Mouse (Mus musculus) CH12.LX (cell line): ENCODE results near the gene Atmin. TPM values are rescaled to one million over a fixed set of nuclear protein-coding genes. Genes with fewer than 3 reads are reported as not detected.

ENCODE experiments used
- DNase-seq: peaks from one replicate; pipeline ENCODE4 v3.0.0-alpha.2; 2013; ENCODE audit errors: extremely low read depth
- H3K27ac ChIP-seq: 2 replicates; pipeline ENCODE4 v1.5.1; 2012; ENCODE audit warnings: low read depth, mild to moderate bottlenecking, control low read depth, moderate library complexity; ENCODE audit not compliant: insufficient read depth
- H3K27me3 ChIP-seq: replicated peaks from 2 replicates; pipeline ENCODE3; 2012; ENCODE audit warnings: inconsistent platforms
- H3K36me3 ChIP-seq, 2 experiments: replicated peaks in 1 of 2; 2 replicates each; pipeline versions ENCODE3 to v1.6.1; 2012; ENCODE audit warnings: inconsistent platforms in 1 of 2, low read length in 1 of 2, mild to moderate bottlenecking in 1 of 2, mixed read lengths in 1 of 2, moderate library complexity in 1 of 2; ENCODE audit not compliant: control insufficient read depth in 1 of 2, insufficient read depth in 1 of 2
- H3K4me1 ChIP-seq, 2 experiments: 2 replicates each; pipeline ENCODE4 v1.6.1; 2012; ENCODE audit warnings: inconsistent platforms in 1 of 2, moderate library complexity in 1 of 2; ENCODE audit not compliant: insufficient read depth in 2 of 2, control insufficient read depth in 1 of 2
- H3K4me2 ChIP-seq: 2 replicates; pipeline ENCODE4 v1.6.1; 2012; ENCODE audit warnings: low read depth, mild to moderate bottlenecking, control low read depth; ENCODE audit not compliant: poor library complexity, insufficient read depth, severe bottlenecking
- H3K4me3 ChIP-seq, 3 experiments: fragments of 150-350 bp in 1 of 3; sonication (generic) in 1 of 3; replicated peaks in 1 of 3; 2 replicates each; pipeline versions ENCODE3 to v1.5.1; 2011 to 2012; ENCODE audit warnings: low read depth in 2 of 3, low read length in 2 of 3, mild to moderate bottlenecking in 2 of 3, moderate library complexity in 2 of 3, control low read depth in 1 of 3, improper control_type of control experiment in 1 of 3, inconsistent platforms in 1 of 3, mixed read lengths in 1 of 3; ENCODE audit not compliant: poor library complexity in 1 of 3
- H3K79me2 ChIP-seq: replicated peaks from 2 replicates; pipeline ENCODE4 v1.6.1; 2012; ENCODE audit warnings: mild to moderate bottlenecking, moderate library complexity; ENCODE audit not compliant: control insufficient read depth, poor library complexity, insufficient read depth, severe bottlenecking; ENCODE audit errors: extremely low read depth
- H3K9ac ChIP-seq: 2 replicates; pipeline ENCODE4 v1.6.1; 2012; ENCODE audit warnings: low read depth, mild to moderate bottlenecking, control low read depth, moderate library complexity; ENCODE audit not compliant: insufficient read depth
- H3K9me3 ChIP-seq: replicated peaks from 2 replicates; pipeline ENCODE3; 2012; ENCODE audit warnings: low read length, inconsistent platforms, mixed read lengths
- BHLHE40 ChIP-seq: IDR thresholded peaks from 2 replicates; pipeline ENCODE4 v1.6.1; 2011; ENCODE audit warnings: mild to moderate bottlenecking, low read depth, low read length, improper control_type of control experiment
- CHD1 ChIP-seq: IDR thresholded peaks from 2 replicates; pipeline ENCODE4 v1.6.1; 2012; ENCODE audit warnings: low read depth, low read length, improper control_type of control experiment, inconsistent platforms
- CHD2 ChIP-seq: IDR thresholded peaks from 2 replicates; pipeline ENCODE4 v1.6.1; 2011; ENCODE audit warnings: low read length, improper control_type of control experiment
- CTCF ChIP-seq, 2 experiments: IDR thresholded peaks in 1 of 2; conservative IDR thresholded peaks in 1 of 2; 2 replicates each; pipeline ENCODE4 v1.5.1; 2011 to 2012; ENCODE audit warnings: low read depth in 2 of 2, low read length in 2 of 2, improper control_type of control experiment in 1 of 2, inconsistent platforms in 1 of 2, mild to moderate bottlenecking in 1 of 2, moderate library complexity in 1 of 2
- E2F4 ChIP-seq: IDR thresholded peaks from 2 replicates; pipeline ENCODE4 v1.6.1; 2011; ENCODE audit warnings: low read depth, low read length, improper control_type of control experiment; ENCODE audit not compliant: insufficient replicate concordance
- ELF1 ChIP-seq: IDR thresholded peaks from 2 replicates; pipeline ENCODE4 v1.6.1; 2014; ENCODE audit warnings: low read depth, mild to moderate bottlenecking, inconsistent platforms, low read length, improper control_type of control experiment
- EP300 ChIP-seq: IDR thresholded peaks from 2 replicates; pipeline ENCODE4 v1.6.1; 2011; ENCODE audit warnings: low read length, improper control_type of control experiment
- ETS1 ChIP-seq: conservative IDR thresholded peaks from 2 replicates; pipeline ENCODE4 v1.6.1; 2012; ENCODE audit warnings: low read depth, mild to moderate bottlenecking, inconsistent platforms, low read length, improper control_type of control experiment, moderate library complexity
- GABPA ChIP-seq: IDR thresholded peaks from 2 replicates; pipeline ENCODE4 v1.6.1; 2012; ENCODE audit warnings: low read depth, low read length, improper control_type of control experiment, inconsistent platforms; ENCODE audit not compliant: insufficient replicate concordance
- HCFC1 ChIP-seq: IDR thresholded peaks from 2 replicates; pipeline ENCODE4 v1.6.1; 2012; ENCODE audit warnings: low read depth, mild to moderate bottlenecking, inconsistent platforms, low read length, improper control_type of control experiment
- IRF4 ChIP-seq: IDR thresholded peaks from 2 replicates; pipeline ENCODE4 v1.6.1; 2014; ENCODE audit warnings: low read depth, mild to moderate bottlenecking, inconsistent platforms, low read length, improper control_type of control experiment
- JUN ChIP-seq: IDR thresholded peaks from 2 replicates; pipeline ENCODE4 v1.6.1; 2011; ENCODE audit warnings: low read depth, mild to moderate bottlenecking, low read length, improper control_type of control experiment, moderate library complexity; ENCODE audit not compliant: insufficient read depth
- JUND ChIP-seq: conservative IDR thresholded peaks from 2 replicates; pipeline ENCODE4 v1.6.1; 2011; ENCODE audit warnings: low read depth, low read length, improper control_type of control experiment
- KAT2A ChIP-seq: IDR thresholded peaks from 2 replicates; pipeline ENCODE4 v1.6.1; 2012; ENCODE audit warnings: low read length, improper control_type of control experiment, inconsistent platforms; ENCODE audit not compliant: insufficient replicate concordance
- MAFK ChIP-seq: IDR thresholded peaks from 2 replicates; pipeline ENCODE4 v1.6.1; 2011; ENCODE audit warnings: low read length, improper control_type of control experiment; ENCODE audit not compliant: insufficient replicate concordance
- MAX ChIP-seq: IDR thresholded peaks from 2 replicates; pipeline ENCODE4 v1.6.1; 2011; ENCODE audit warnings: low read length, improper control_type of control experiment
- MAZ ChIP-seq: IDR thresholded peaks from 2 replicates; pipeline ENCODE4 v1.6.1; 2012; ENCODE audit warnings: low read depth, mild to moderate bottlenecking, inconsistent platforms, low read length, improper control_type of control experiment, moderate library complexity
- MEF2A ChIP-seq: IDR thresholded peaks from 2 replicates; pipeline ENCODE4 v1.6.1; 2014; ENCODE audit warnings: low read depth, mild to moderate bottlenecking, inconsistent platforms, low read length, improper control_type of control experiment, borderline replicate concordance
- MXI1 ChIP-seq: IDR thresholded peaks from 2 replicates; pipeline ENCODE4 v1.6.1; 2011; ENCODE audit warnings: mild to moderate bottlenecking, low read depth, low read length, improper control_type of control experiment
- MYC ChIP-seq: IDR thresholded peaks from 2 replicates; pipeline ENCODE4 v1.6.1; 2011; ENCODE audit warnings: low read depth, mild to moderate bottlenecking, improper control_type of control experiment, low read length
- NELFE ChIP-seq: IDR thresholded peaks from 2 replicates; pipeline ENCODE4 v1.6.1; 2011; ENCODE audit warnings: low read depth, low read length, improper control_type of control experiment
- NRF1 ChIP-seq: IDR thresholded peaks from 2 replicates; pipeline ENCODE4 v1.6.1; 2014; ENCODE audit warnings: low read depth, mild to moderate bottlenecking, inconsistent platforms, low read length, improper control_type of control experiment, moderate library complexity
- PAX5 ChIP-seq: IDR thresholded peaks from 2 replicates; pipeline ENCODE4 v1.6.1; 2012; ENCODE audit warnings: low read length, inconsistent platforms, mixed read lengths
- POLR2A ChIP-seq: IDR thresholded peaks from 2 replicates; pipeline ENCODE4 v1.6.1; 2011; ENCODE audit warnings: low read depth, mild to moderate bottlenecking, improper control_type of control experiment, low read length
- POLR2AphosphoS2 ChIP-seq: IDR thresholded peaks from 2 replicates; pipeline ENCODE4 v1.6.1; 2011; ENCODE audit warnings: low read depth, low read length, improper control_type of control experiment
- RAD21 ChIP-seq: IDR thresholded peaks from 2 replicates; pipeline ENCODE4 v1.6.1; 2011; ENCODE audit warnings: low read depth, mild to moderate bottlenecking, low read length, improper control_type of control experiment, moderate library complexity
- RCOR1 ChIP-seq: conservative IDR thresholded peaks from 2 replicates; pipeline ENCODE4 v1.6.1; 2012; ENCODE audit warnings: low read depth, mild to moderate bottlenecking, inconsistent platforms, low read length, improper control_type of control experiment
- SIN3A ChIP-seq: IDR thresholded peaks from 2 replicates; pipeline ENCODE4 v1.6.1; 2012; ENCODE audit warnings: low read length, improper control_type of control experiment, inconsistent platforms
- SMC3 ChIP-seq: IDR thresholded peaks from 2 replicates; pipeline ENCODE4 v1.6.1; 2011; ENCODE audit warnings: low read depth, low read length, improper control_type of control experiment
- TBP ChIP-seq: conservative IDR thresholded peaks from 2 replicates; pipeline ENCODE4 v1.6.1; 2011; ENCODE audit warnings: low read depth, low read length, improper control_type of control experiment
- TCF12 ChIP-seq: IDR thresholded peaks from 2 replicates; pipeline ENCODE4 v1.6.1; 2014; ENCODE audit warnings: low read depth, mild to moderate bottlenecking, inconsistent platforms, low read length, improper control_type of control experiment
- UBTF ChIP-seq: IDR thresholded peaks from 2 replicates; pipeline ENCODE4 v1.6.1; 2012; ENCODE audit warnings: low read depth, mild to moderate bottlenecking, inconsistent platforms, low read length, improper control_type of control experiment, moderate library complexity
- USF1 ChIP-seq: IDR thresholded peaks from 2 replicates; pipeline ENCODE4 v1.6.1; 2014; ENCODE audit warnings: low read depth, mild to moderate bottlenecking, inconsistent platforms, low read length, improper control_type of control experiment
- USF2 ChIP-seq: conservative IDR thresholded peaks from 2 replicates; pipeline ENCODE4 v1.6.1; 2011; ENCODE audit warnings: low read depth, low read length, improper control_type of control experiment
- ZC3H11A ChIP-seq: IDR thresholded peaks from 2 replicates; pipeline ENCODE4 v1.6.1; 2012; ENCODE audit warnings: low read depth, mild to moderate bottlenecking, inconsistent platforms, low read length, improper control_type of control experiment
- ZKSCAN1 ChIP-seq: IDR thresholded peaks from 2 replicates; pipeline ENCODE4 v1.6.1; 2012; ENCODE audit warnings: low read depth, inconsistent platforms, low read length, improper control_type of control experiment, borderline replicate concordance
- ZMIZ1 ChIP-seq: IDR thresholded peaks from 2 replicates; pipeline ENCODE4 v1.6.1; 2012; ENCODE audit warnings: low read depth, mild to moderate bottlenecking, inconsistent platforms, low read length, improper control_type of control experiment
- ZNF384 ChIP-seq: IDR thresholded peaks from 2 replicates; pipeline ENCODE4 v1.6.1; 2012; ENCODE audit warnings: low read depth, low read length, improper control_type of control experiment, inconsistent platforms
- dilution Hi-C: fragments of 300-500 bp; cut with MboI; formaldehyde crosslinking; loops from 2 replicates; pipeline ENCODE4 v1.14.3; 2020; ENCODE audit warnings: low sequenced_read_pairs; ENCODE audit not compliant: extremely low pct_unique_long_range_greater_than_20kb, extremely low pct_ligation_motif_present
- in situ Hi-C: fragments of 300-500 bp; cut with MboI; formaldehyde crosslinking; loops from 3 replicates; pipeline ENCODE4 v1.14.3; 2019; ENCODE audit warnings: low sequenced_read_pairs, low pct_ligation_motif_present, low pct_unique_long_range_greater_than_20kb, mixed read lengths
- polyA plus RNA-seq: library from polyadenylated mRNA; unstranded; fragments of >175 nt; gene quantifications from 2 replicates; pipeline ENCODE4 v1.2.1, GENCODE M21; 2012; ENCODE audit warnings: low read depth; ENCODE audit not compliant: insufficient read length
- total RNA-seq, 2 experiments: library from RNA; depleted of rRNA; stranded (reverse); fragments of 300-350 nt in 1 of 2; fragments of >200 nt in 1 of 2; gene quantifications; 2 replicates each; pipeline ENCODE4 v1.2.3; 2012 to 2014

Gene Atmin
- total and polyA plus RNA-seq, 3 experiments = 9.3 to 22.0 (median 14.8) TPM

GRCm38 (mm10) chr8:116980117-116980516, 36.9 kb downstream of the Atmin start:
- peak overlapping the region; percentile 48; the same call in 1 of the 2 replicates for H3K9ac ChIP-seq
- H3K27me3 ChIP-seq = no peaks in the 10 kb centered on the region
- H3K36me3 ChIP-seq = peaks cover 8 to 31% of the 10 kb centered on the region in 2 experiments
- H3K79me2 ChIP-seq = no peaks in the 10 kb centered on the region
- H3K4me1 ChIP-seq = peaks cover 2 to 17% of the 10 kb centered on the region in 2 experiments; a peak in 2 of 4 replicates
- H3K27ac ChIP-seq = 0 out of 2 replicates have a peak overlapping the region, but pooled peaks have one; percentile 38
- H3K9me3 ChIP-seq = no peaks in the 10 kb centered on the region
- H3K4me2 ChIP-seq = peak overlapping the region; percentile 99
- peak; percentile 84 for DNase-seq
- dilution Hi-C loops = no loop called here
- peak overlapping the region; percentile 28 to 60 (median 42) for H3K4me3 ChIP-seq
- in situ Hi-C loops = no loop called here
- TF ChIP-seq JUND = peak; percentile 48; the same call in 1 of the 2 replicates
- peak; percentile 32 to 82; a peak in 3 of 4 replicates for TF ChIP-seq CTCF (conservative IDR thresholded peaks at IDR 0.05 in 1 of 2, IDR thresholded peaks at IDR 0.05 in 1 of 2; ENCODE audit: low read depth in 2 of 2, low read length in 2 of 2)
- no peak for TF ChIP-seq PAX5
- no peak for TF ChIP-seq EP300
- peak; percentile 57; the same call in 1 of the 2 replicates for TF ChIP-seq ELF1
- TF ChIP-seq RCOR1 = no peak
- TF ChIP-seq POLR2A = no peak
- TF ChIP-seq ZNF384 = no peak
- no peak for TF ChIP-seq ZMIZ1
- TF ChIP-seq MAZ = no peak
- no peak for TF ChIP-seq NELFE
- TF ChIP-seq NRF1 = no peak
- TF ChIP-seq POLR2AphosphoS2 = no peak
- TF ChIP-seq GABPA = no peak
- TF ChIP-seq IRF4 = peak; percentile 61
- no peak for TF ChIP-seq TBP
- TF ChIP-seq MEF2A = peak; percentile 46; the same call in 1 of the 2 replicates
- TF ChIP-seq RAD21 = peak; percentile 68
- TF ChIP-seq SMC3 = peak; percentile 66
- TF ChIP-seq ETS1 = no peak; the same call in 1 of the 2 replicates
- peak; percentile 47 for TF ChIP-seq JUN
- TF ChIP-seq CHD2 = peak; percentile 84
- no peak for TF ChIP-seq USF1
- TF ChIP-seq BHLHE40 = peak; percentile 37; the same call in 1 of the 2 replicates
- TF ChIP-seq SIN3A = peak; percentile 90
- TF ChIP-seq KAT2A = no peak
- TF ChIP-seq UBTF = no peak
- TF ChIP-seq E2F4 = no peak
- no peak for TF ChIP-seq TCF12
- no peak for TF ChIP-seq ZC3H11A
- TF ChIP-seq MAX = no peak
- peak; percentile 60; the same call in 1 of the 2 replicates for TF ChIP-seq MXI1
- TF ChIP-seq MYC = no peak
- 0 out of 2 replicates have a peak, but pooled peaks have one; percentile 31 for TF ChIP-seq MAFK
- TF ChIP-seq CHD1 = no peak
- peak; percentile 29; the same call in 1 of the 2 replicates for TF ChIP-seq HCFC1
- TF ChIP-seq ZKSCAN1 = no peak
- no peak for TF ChIP-seq USF2
